Mouse (Mus musculus) liver, postnatal 0 days (tissue): Measurements from ENCODE around the gene Ctdsp1. TPM values are rescaled to one million over a fixed set of nuclear protein-coding genes. Genes with fewer than 3 reads are reported as not detected.
A peak's percentile ranks its signal among the peaks of the same experiment; 100 is the strongest.

Experiments used
- ATAC-seq: fragments of 200-750 bp; cut with Nextera tagmentation; 2 replicates; pipeline ENCODE4 v1.8.0; 2017; ENCODE audit warnings: mild to moderate bottlenecking, moderate library complexity
- DNase-seq: peaks from one replicate; pipeline ENCODE4 v3.0.0-alpha.2; 2016
- H3K27ac ChIP-seq: fragments of 300-500 bp; sonication (generic); 2 replicates; pipeline ENCODE4 v1.5.1; 2014; ENCODE audit warnings: antibody characterized with exemption, moderate library complexity, mild to moderate bottlenecking, low read depth
- H3K27me3 ChIP-seq: fragments of 300-500 bp; sonication (generic); 2 replicates; pipeline ENCODE4 v1.6.1; 2014; ENCODE audit warnings: low read length, control low read depth, mixed read lengths; ENCODE audit not compliant: insufficient read depth
- H3K36me3 ChIP-seq: fragments of 300-500 bp; sonication (generic); replicated peaks from 2 replicates; pipeline ENCODE4 v1.6.1; 2014; ENCODE audit warnings: mild to moderate bottlenecking, control low read depth, low read length, moderate library complexity, mixed read lengths; ENCODE audit not compliant: insufficient read depth
- H3K4me1 ChIP-seq: fragments of 300-500 bp; sonication (generic); 2 replicates; pipeline ENCODE4 v1.6.1; 2014; ENCODE audit warnings: antibody characterized with exemption, mild to moderate bottlenecking, control low read depth; ENCODE audit not compliant: insufficient read depth
- H3K4me2 ChIP-seq: fragments of 300-500 bp; sonication (generic); 2 replicates; pipeline ENCODE4 v1.6.1; 2014; ENCODE audit warnings: low read depth, mild to moderate bottlenecking, low read length, moderate library complexity, mixed read lengths
- H3K4me3 ChIP-seq: fragments of 300-500 bp; sonication (generic); 2 replicates; pipeline ENCODE4 v1.5.1; 2014; ENCODE audit warnings: low read depth, low read length
- H3K9ac ChIP-seq: fragments of 300-500 bp; sonication (generic); replicated peaks from 2 replicates; pipeline ENCODE4 v1.6.1; 2014; ENCODE audit warnings: mild to moderate bottlenecking, moderate library complexity
- H3K9me3 ChIP-seq: fragments of 300-500 bp; sonication (generic); 2 replicates; pipeline ENCODE4 v1.6.1; 2016; ENCODE audit warnings: mild to moderate bottlenecking, control low read depth, low read length, mixed read lengths
- CTCF ChIP-seq: sonication (generic); IDR thresholded peaks from 2 replicates; pipeline ENCODE4 v1.5.1; 2016; ENCODE audit warnings: antibody characterized with exemption, low read depth
- EP300 ChIP-seq: IDR thresholded peaks from 2 replicates; pipeline ENCODE4 v1.6.1; 2016; ENCODE audit warnings: antibody characterized with exemption, low read depth, mild to moderate bottlenecking
- WGBS: fragments of 180-500 bp; shearing (Covaris S2); extraction: QIAGEN DNeasy Blood & Tissue Kit; methylation state at CpG from one replicate; pipeline ENCODE4 v1.1.7; 2014; ENCODE audit not compliant: insufficient replicate concordance; 5-methylcytosine and 5-hydroxymethylcytosine counted together
- polyA plus RNA-seq: library from polyadenylated mRNA; unstranded; fragments of >200 nt; fragmentation: Nextera tagmentation; extraction: Ambion mirVana; gene quantifications from 2 replicates; pipeline ENCODE4 v1.2.1, GENCODE M21; 2015

The Ctdsp1 gene
- polyA plus RNA-seq, 1 experiment from 2014 or later, result 40.4 TPM

DNA sequence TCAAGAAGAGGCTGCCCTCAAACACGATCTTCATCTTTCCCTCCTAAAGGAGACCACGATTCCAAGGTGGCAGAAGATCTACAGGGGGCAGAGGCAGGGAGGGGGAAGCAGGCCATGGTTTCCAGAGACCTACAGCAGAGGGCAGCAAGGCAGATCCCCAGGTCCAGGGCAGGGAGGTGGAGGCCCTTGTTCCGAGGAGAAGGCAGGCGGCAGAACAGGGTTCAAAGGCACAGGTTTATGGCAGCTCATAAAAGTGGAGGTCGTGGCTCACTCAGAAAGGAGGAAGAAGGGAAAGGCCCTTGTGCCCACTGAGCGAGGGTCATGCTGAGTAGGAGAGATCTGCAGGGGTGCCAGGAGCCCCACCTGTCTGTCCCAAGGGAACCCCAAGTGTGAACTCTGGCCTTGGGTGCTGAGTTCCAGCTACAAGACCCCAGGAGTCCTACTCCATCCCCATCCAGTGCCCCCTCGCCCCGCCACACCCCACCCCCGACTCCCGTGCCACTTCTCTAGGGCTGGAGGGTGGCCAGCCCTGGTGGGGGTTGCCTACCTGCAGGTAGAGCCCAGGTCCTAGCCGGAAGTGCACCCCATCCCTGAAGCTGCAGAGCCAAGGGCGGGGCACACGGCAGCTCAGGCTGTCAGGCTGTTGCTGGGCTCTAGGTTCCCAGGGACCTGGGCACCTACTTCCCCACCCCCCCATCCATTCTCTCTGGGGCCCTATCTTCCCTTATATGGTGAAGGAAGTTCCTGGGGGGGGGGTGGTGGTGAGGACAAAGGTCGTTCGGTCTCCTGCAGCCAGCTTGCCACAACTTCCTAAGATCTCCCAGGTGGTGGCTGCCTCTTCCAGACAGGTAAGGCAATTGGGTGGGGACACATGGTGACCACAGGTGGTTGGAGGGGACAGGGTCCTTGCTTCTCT lies 17.5 kb downstream of the Ctdsp1 start, which contains the start of gene Vil1:
Gene Vil1 (plus strand): TSS at position 788 of the 916 bp plus-strand sequence.
- 50% methylated on average over 13 of the region's 15 CpGs for WGBS
- no peak for DNase-seq
- Histone ChIP-seq H3K9ac (no peak within 1 kb of the TSS), H3K4me3 (no peak within 1 kb of the TSS), H3K27ac (no peak within 1 kb of the TSS), H3K4me2 (no peak within 1 kb of the TSS), H3K27me3 (no peaks in the 10 kb centered on the region), H3K36me3 (no peaks in the 10 kb centered on the region), H3K4me1 (peaks cover 5% of the 10 kb centered on the region; the same call in 1 of the 2 replicates), H3K9me3 (no peaks in the 10 kb centered on the region)
- TF ChIP-seq EP300, result no peak
- TF ChIP-seq CTCF, result no peak
- ATAC-seq, result no peak

GRCm38 (mm10) chr1:74411753-74412325 lies 20.5 kb downstream of the Ctdsp1 start:
- 53% methylated on average over 2 of the region's 2 CpGs for WGBS
- no peak overlapping the region for H3K4me3 ChIP-seq
- DNase-seq (no peak), ATAC-seq (no peak)
- no peak overlapping the region for H3K9ac ChIP-seq
- H3K27me3 ChIP-seq, result no peaks in the 10 kb centered on the region
- peaks cover 8% of the 10 kb centered on the region; the same call in 1 of the 2 replicates for H3K4me1 ChIP-seq
- H3K27ac ChIP-seq, result no peak overlapping the region
- H3K4me2 ChIP-seq, result no peak overlapping the region
- no peak for TF ChIP-seq EP300
- TF ChIP-seq CTCF, result no peak
- H3K9me3 ChIP-seq, result no peaks in the 10 kb centered on the region
- no peaks in the 10 kb centered on the region for H3K36me3 ChIP-seq

DNA sequence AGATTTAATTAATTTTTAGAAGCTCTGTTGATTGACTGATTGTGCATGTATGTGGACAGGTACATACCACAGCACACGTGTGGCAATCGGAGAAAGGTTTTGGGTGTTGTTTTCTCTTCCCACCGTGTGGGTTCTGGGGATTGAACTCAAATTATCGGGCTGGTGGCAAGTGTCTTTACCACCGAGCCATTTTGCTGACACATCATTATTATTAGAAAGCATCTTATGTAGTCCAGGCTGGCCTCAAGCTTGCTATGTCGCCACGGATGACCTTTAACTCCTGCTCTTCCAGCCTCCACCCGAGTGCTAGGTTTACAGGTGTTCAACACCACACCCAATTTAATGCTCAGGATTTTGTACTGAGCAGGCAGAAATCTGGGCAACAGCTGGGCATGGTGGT lies 21.4 kb downstream of the Ctdsp1 start:
- H3K27me3 ChIP-seq, result no peaks in the 10 kb centered on the region
- no peak overlapping the region for H3K27ac ChIP-seq
- no peaks in the 10 kb centered on the region for H3K36me3 ChIP-seq
- no peak for ATAC-seq
- H3K4me1 ChIP-seq, result peaks cover 8% of the 10 kb centered on the region; the same call in 1 of the 2 replicates
- no peak for TF ChIP-seq CTCF
- TF ChIP-seq EP300, result no peak
- DNase-seq, result no peak
- no peak overlapping the region for H3K4me3 ChIP-seq
- 74% methylated on average over 8 of the region's 8 CpGs for WGBS
- no peaks in the 10 kb centered on the region for H3K9me3 ChIP-seq
- H3K9ac ChIP-seq, result no peak overlapping the region
- no peak overlapping the region for H3K4me2 ChIP-seq

DNA sequence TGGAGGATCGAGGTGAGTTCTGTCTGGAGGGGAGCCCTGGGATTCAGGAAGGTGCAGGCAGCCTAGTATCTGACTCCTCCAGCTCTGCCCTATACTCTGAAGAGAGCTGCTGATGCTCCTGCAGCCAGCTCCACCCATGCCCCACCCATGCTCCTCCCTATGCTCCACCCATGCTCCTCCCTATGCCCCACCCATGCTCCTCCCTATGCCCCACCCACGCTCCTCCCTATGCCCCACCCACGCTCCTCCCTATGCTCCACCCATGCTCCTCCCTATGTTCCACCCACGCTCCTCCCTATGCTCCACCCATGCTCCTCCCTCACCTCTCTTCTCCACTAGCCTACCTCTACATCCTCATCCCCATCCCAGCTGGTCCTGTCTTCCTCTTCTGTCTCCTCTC lies 23.8 kb downstream of the Ctdsp1 start:
- H3K4me1 ChIP-seq, result peaks cover 5% of the 10 kb centered on the region; the same call in 1 of the 2 replicates
- no peaks in the 10 kb centered on the region for H3K9me3 ChIP-seq
- no peak overlapping the region for H3K27ac ChIP-seq
- no peaks in the 10 kb centered on the region for H3K36me3 ChIP-seq
- peak; percentile 85 for DNase-seq
- no peak overlapping the region for H3K4me2 ChIP-seq
- WGBS, result 45% methylated on average over 4 of the region's 4 CpGs
- no peaks in the 10 kb centered on the region for H3K27me3 ChIP-seq
- H3K4me3 ChIP-seq, result no peak overlapping the region
- peak; percentile 87 for ATAC-seq
- no peak overlapping the region for H3K9ac ChIP-seq
- TF ChIP-seq EP300, result no peak
- TF ChIP-seq CTCF, result no peak

- ATAC-seq (no peak), DNase-seq (no peak)
- Histone ChIP-seq H3K4me3 (no peak overlapping the region), H3K27ac (no peak overlapping the region), H3K36me3 (no peaks in the 10 kb centered on the region), H3K9ac (no peak overlapping the region), H3K27me3 (no peaks in the 10 kb centered on the region), H3K4me1 (peaks cover 3% of the 10 kb centered on the region; the same call in 1 of the 2 replicates), H3K4me2 (no peak overlapping the region), H3K9me3 (no peaks in the 10 kb centered on the region)
- TF ChIP-seq EP300, result no peak
- no peak for TF ChIP-seq CTCF
- WGBS, result 73% methylated on average over 17 of the region's 17 CpGs
Observed at GRCm38 (mm10) chr1:74418747-74419439, 27.6 kb downstream of the Ctdsp1 start.

GRCm38 (mm10) chr1:74419440-74419794 lies 28.1 kb downstream of the Ctdsp1 start:
- no peaks in the 10 kb centered on the region for H3K27me3 ChIP-seq
- no peak overlapping the region for H3K4me2 ChIP-seq
- no peak overlapping the region for H3K9ac ChIP-seq
- no peak for ATAC-seq
- TF ChIP-seq EP300 (no peak), CTCF (no peak)
- no peak for DNase-seq
- H3K27ac ChIP-seq, result no peak overlapping the region
- no peak overlapping the region for H3K4me3 ChIP-seq
- WGBS, result 72% methylated on average over 9 of the region's 9 CpGs
- H3K9me3 ChIP-seq, result no peaks in the 10 kb centered on the region
- H3K36me3 ChIP-seq, result no peaks in the 10 kb centered on the region
- peaks cover 3% of the 10 kb centered on the region; the same call in 1 of the 2 replicates for H3K4me1 ChIP-seq
